Mouse (Mus musculus): Measurements from ENCODE around the gene Tbc1d32.

Gene Tbc1d32

GRCm38 (mm10) chr10:56114951-56115635, 113.4 kb downstream of the Tbc1d32 start:
- DNase-seq (ENCODE audit: low read depth, low spot score) = peak; percentile 45

GRCm38 (mm10) chr10:56106996-56107334, 121.5 kb downstream of the Tbc1d32 start:
- no peak for DNase-seq (ENCODE audit: low read depth, low spot score)

- peak; percentile 20 for DNase-seq (ENCODE audit: low read depth, low spot score)
Measured at GRCm38 (mm10) chr10:56106333-56106995, 122.0 kb downstream of the Tbc1d32 start, which contains the start of gene Msl3l2. Gene Msl3l2 (plus strand): TSS chr10:56106917.

GRCm38 (mm10) chr10:56099641-56100310, 128.7 kb downstream of the Tbc1d32 start:
- no peak for DNase-seq (ENCODE audit: low read depth, low spot score)

GRCm38 (mm10) chr10:56099126-56099525, 129.4 kb downstream of the Tbc1d32 start:
- DNase-seq (ENCODE audit: low read depth, low spot score) = no peak

- DNase-seq (ENCODE audit: low read depth, low spot score) = no peak
Measured at GRCm38 (mm10) chr10:56096757-56097156, 131.7 kb downstream of the Tbc1d32 start.

GRCm38 (mm10) chr10:56094586-56094985, 133.9 kb downstream of the Tbc1d32 start:
- no peak for DNase-seq (ENCODE audit: low read depth, low spot score)

GRCm38 (mm10) chr10:56089714-56090113, 138.8 kb downstream of the Tbc1d32 start:
- no peak for DNase-seq (ENCODE audit: low read depth, low spot score)

- DNase-seq (ENCODE audit: low read depth, low spot score) = no peak
Measured at GRCm38 (mm10) chr10:56062746-56063145, 165.7 kb downstream of the Tbc1d32 start.

GRCm38 (mm10) chr10:56061238-56061830, 167.2 kb downstream of the Tbc1d32 start:
- DNase-seq (ENCODE audit: low read depth, low spot score) = no peak

GRCm38 (mm10) chr10:56058979-56059422, 169.5 kb downstream of the Tbc1d32 start:
- DNase-seq (ENCODE audit: low read depth, low spot score) = peak; percentile 46

GRCm38 (mm10) chr10:56025400-56025799, 203.1 kb downstream of the Tbc1d32 start:
- DNase-seq (ENCODE audit: low read depth, low spot score) = no peak

- no peak for DNase-seq (ENCODE audit: low read depth, low spot score)
Measured at GRCm38 (mm10) chr10:56024579-56024978, 203.9 kb downstream of the Tbc1d32 start.

- DNase-seq (ENCODE audit: low read depth, low spot score) = peak; percentile 68
Measured at GRCm38 (mm10) chr10:55979898-55980521, 248.5 kb downstream of the Tbc1d32 start.

- no peak for DNase-seq (ENCODE audit: low read depth, low spot score)
Measured at GRCm38 (mm10) chr10:55978001-55978400, 250.5 kb downstream of the Tbc1d32 start.
